Mouse (Mus musculus) midbrain, postnatal 0 days (tissue): Measurements from ENCODE around the gene Ell3. TPM values are rescaled to one million over a fixed set of nuclear protein-coding genes. Genes with fewer than 3 reads are reported as not detected.

Source experiments
- ATAC-seq: fragments of 200-750 bp; cut with Nextera tagmentation; 2 replicates; pipeline ENCODE4 v1.8.0; 2017; ENCODE audit warnings: moderate number of reproducible peaks, mild to moderate bottlenecking, moderate TSS enrichment, moderate library complexity; ENCODE audit not compliant: low FRiP score
- DNase-seq: peaks from one replicate; pipeline ENCODE4 v3.0.0-alpha.2; 2015; ENCODE audit warnings: low spot score
- H3K27ac ChIP-seq: fragments of 300-500 bp; sonication (generic); 2 replicates; pipeline ENCODE4 v1.5.1; 2014; ENCODE audit warnings: low read depth, mild to moderate bottlenecking, low read length, mixed read lengths
- H3K27me3 ChIP-seq: fragments of 300-500 bp; sonication (generic); 2 replicates; pipeline ENCODE4 v1.6.1; 2014; ENCODE audit warnings: low read length, control low read depth, mixed read lengths; ENCODE audit not compliant: insufficient read depth
- H3K36me3 ChIP-seq: fragments of 300-500 bp; sonication (generic); 2 replicates; pipeline ENCODE4 v1.6.1; 2014; ENCODE audit warnings: low read length, control low read depth, mixed read lengths; ENCODE audit not compliant: insufficient read depth
- H3K4me1 ChIP-seq: fragments of 300-500 bp; sonication (generic); 2 replicates; pipeline ENCODE4 v1.6.1; 2014; ENCODE audit warnings: mild to moderate bottlenecking, control low read depth, antibody characterized with exemption, low read length, mixed read lengths; ENCODE audit not compliant: insufficient read depth
- H3K4me2 ChIP-seq: fragments of 300-500 bp; sonication (generic); 2 replicates; pipeline ENCODE4 v1.6.1; 2014; ENCODE audit warnings: low read depth, mild to moderate bottlenecking, low read length, mixed read lengths; ENCODE audit not compliant: poor library complexity, severe bottlenecking
- H3K4me3 ChIP-seq: fragments of 300-500 bp; sonication (generic); 2 replicates; pipeline ENCODE4 v1.5.1; 2014; ENCODE audit warnings: low read depth, mild to moderate bottlenecking, low read length, moderate library complexity
- H3K9ac ChIP-seq: fragments of 300-500 bp; sonication (generic); replicated peaks from 2 replicates; pipeline ENCODE4 v1.6.1; 2014; ENCODE audit warnings: mild to moderate bottlenecking, low read length, moderate library complexity, mixed read lengths; ENCODE audit not compliant: poor library complexity, severe bottlenecking
- H3K9me3 ChIP-seq: fragments of 300-500 bp; sonication (generic); 2 replicates; pipeline ENCODE4 v1.6.1; 2016; ENCODE audit warnings: low read length, control low read depth
- CTCF ChIP-seq: IDR thresholded peaks from 2 replicates; pipeline ENCODE4 v1.5.1; 2016; ENCODE audit warnings: antibody characterized with exemption, mild to moderate bottlenecking
- WGBS: fragments of 180-500 bp; shearing (Covaris S2); extraction: QIAGEN DNeasy Blood & Tissue Kit; methylation state at CpG from one replicate; pipeline ENCODE4 v1.1.7; 2014; 5-methylcytosine and 5-hydroxymethylcytosine counted together
- microRNA-seq: library from miRNA; unstranded; fragments of <30 nt; microRNA quantifications from one replicate; pipeline ENCODE4, GENCODE M21; 2016; ENCODE audit warnings: borderline number of aligned reads
- polyA plus RNA-seq: library from polyadenylated mRNA; unstranded; fragments of >200 nt; fragmentation: Nextera tagmentation; extraction: Ambion mirVana; gene quantifications from 2 replicates; pipeline ENCODE4 v1.2.1, GENCODE M21; 2015
- total RNA-seq: library from RNA; depleted of rRNA; stranded (reverse); fragments of >200 nt; gene quantifications from 2 replicates; pipeline ENCODE4 v1.2.3, GENCODE M21; 2014; rRNA removed

Gene Ell3
- total and polyA plus RNA-seq, 2 experiments from 2014 or later = 0.33 to 2.6 TPM

- Histone ChIP-seq H3K36me3 (peaks cover 5% of the 10 kb centered on the region; the same call in 1 of the 2 replicates), H3K4me1 (peaks cover 9% of the 10 kb centered on the region; the same call in 1 of the 2 replicates), H3K4me3 (peak overlapping the region; percentile 97), H3K9me3 (no peaks in the 10 kb centered on the region), H3K4me2 (peak overlapping the region; percentile 45), H3K27me3 (no peaks in the 10 kb centered on the region), H3K9ac (peak overlapping the region; percentile 93), H3K27ac (peak overlapping the region; percentile 97)
- TF ChIP-seq CTCF = no peak
- ATAC-seq (peak; percentile 36), DNase-seq (peak; percentile 26)
- WGBS = under 1% methylated on average over 31 of the region's 32 CpGs
Observed at GRCm38 (mm10) chr2:121414139-121414685, 29.9 kb downstream of the Ell3 start.

DNA sequence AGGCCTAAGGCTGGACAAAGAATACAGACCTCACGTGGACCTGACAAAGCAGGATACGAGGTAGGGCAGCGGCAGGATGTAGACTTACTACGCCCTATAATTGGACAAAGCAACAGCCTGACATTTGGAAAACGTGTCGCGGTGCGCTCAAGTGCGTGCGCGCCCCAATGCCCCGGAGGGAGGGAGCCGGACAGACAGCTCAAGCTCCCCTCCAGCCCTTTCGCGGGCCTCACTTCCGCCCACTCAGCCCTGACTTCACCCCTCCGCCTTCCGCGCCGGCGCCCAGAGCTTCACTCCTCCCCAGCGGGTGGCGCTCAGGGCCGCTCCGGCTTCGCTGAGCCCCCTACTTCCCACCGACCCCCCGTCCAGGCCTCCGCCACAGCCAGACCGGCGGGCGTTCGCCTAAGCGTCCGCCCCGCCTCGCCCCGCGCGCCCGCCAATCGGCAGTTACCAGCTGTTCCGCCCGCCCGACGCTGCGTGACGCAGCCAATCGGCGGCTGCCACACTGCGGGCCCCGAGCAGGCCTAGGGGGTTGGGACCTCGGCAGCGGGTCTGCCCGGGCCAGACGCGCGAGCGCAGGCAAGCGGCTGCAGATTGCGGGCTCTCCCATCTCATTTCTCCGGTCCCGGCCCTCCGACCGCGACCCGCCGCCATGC is 30.6 kb downstream of the Ell3 start, which contains the start of the genes Pdia3 and Catsper2:
Gene Pdia3 (plus strand): TSS at position 389 of the 656 bp plus-strand sequence.
Gene Catsper2 (minus strand): TSS at position 406 of the 656 bp plus-strand sequence.
- no peaks in the 10 kb centered on the region for H3K27me3 ChIP-seq
- peaks cover 9% of the 10 kb centered on the region; the same call in 1 of the 2 replicates for H3K4me1 ChIP-seq
- peak within 1 kb of the TSS; percentile 97 for H3K4me3 ChIP-seq
- TF ChIP-seq CTCF = peak; percentile 56
- H3K9ac ChIP-seq = peak within 1 kb of the TSS; percentile 93
- no peaks in the 10 kb centered on the region for H3K9me3 ChIP-seq
- ATAC-seq (peak; percentile 99), DNase-seq (peak; percentile 97)
- peak within 1 kb of the TSS; percentile 45 for H3K4me2 ChIP-seq
- WGBS = under 1% methylated on average over 55 of the region's 68 CpGs
- H3K27ac ChIP-seq = peak within 1 kb of the TSS; percentile 97
- peaks cover 3% of the 10 kb centered on the region; the same call in 1 of the 2 replicates for H3K36me3 ChIP-seq

GRCm38 (mm10) chr2:121412843-121413386 is 31.2 kb downstream of the Ell3 start:
- 14% methylated on average over 4 of the region's 4 CpGs for whole genome bisulfite sequencing
- H3K36me3 ChIP-seq = no peaks in the 10 kb centered on the region
- H3K27ac ChIP-seq = peak overlapping the region; percentile 97
- peak overlapping the region; percentile 97 for H3K4me3 ChIP-seq
- peak overlapping the region; percentile 45 for H3K4me2 ChIP-seq
- no peak for TF ChIP-seq CTCF
- peaks cover 9% of the 10 kb centered on the region; the same call in 1 of the 2 replicates for H3K4me1 ChIP-seq
- ATAC-seq = peak; percentile 13; the same call in 1 of the 2 replicates
- H3K9ac ChIP-seq = peak overlapping the region; percentile 93
- H3K27me3 ChIP-seq = no peaks in the 10 kb centered on the region
- DNase-seq = peak; percentile 28
- H3K9me3 ChIP-seq = no peaks in the 10 kb centered on the region

DNA sequence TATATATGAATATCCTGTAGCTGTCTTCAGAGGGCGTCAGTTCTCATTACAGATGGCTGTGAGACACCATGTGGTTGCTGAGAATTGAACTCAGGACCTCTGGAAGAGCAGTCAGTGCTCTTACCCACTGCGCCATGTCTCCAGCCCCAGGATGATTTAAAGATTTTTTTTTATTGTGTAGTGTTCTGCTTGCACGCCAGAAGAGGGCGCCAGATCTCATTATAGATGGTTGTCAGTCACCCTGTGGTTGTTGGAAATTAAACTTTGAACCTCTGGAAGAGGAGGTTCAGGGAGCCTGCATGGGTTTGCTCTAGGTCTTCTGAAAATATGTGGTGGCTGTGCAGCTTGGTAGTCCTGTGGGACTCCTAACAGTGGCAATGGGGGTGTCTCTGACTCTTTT is 35.9 kb downstream of the Ell3 start:
- TF ChIP-seq CTCF = peak; percentile 36; the same call in 1 of the 2 replicates
- no peak overlapping the region for H3K4me3 ChIP-seq
- H3K9ac ChIP-seq = no peak overlapping the region
- H3K4me2 ChIP-seq = no peak overlapping the region
- H3K4me1 ChIP-seq = no peaks in the 10 kb centered on the region
- H3K9me3 ChIP-seq = no peaks in the 10 kb centered on the region
- no peaks in the 10 kb centered on the region for H3K27me3 ChIP-seq
- no peak for DNase-seq
- H3K27ac ChIP-seq = no peak overlapping the region
- 0 out of 2 replicates have a peak, but pooled peaks cover 3% of the 10 kb centered on the region for H3K36me3 ChIP-seq
- 31% methylated on average over 4 of the region's 4 CpGs for WGBS
- ATAC-seq = no peak

- no peak overlapping the region for H3K4me2 ChIP-seq
- no peak for TF ChIP-seq CTCF
- 0 out of 2 replicates have a peak, but pooled peaks cover 3% of the 10 kb centered on the region for H3K36me3 ChIP-seq
Observed at GRCm38 (mm10) chr2:121403296-121403695, 40.8 kb downstream of the Ell3 start.

DNA sequence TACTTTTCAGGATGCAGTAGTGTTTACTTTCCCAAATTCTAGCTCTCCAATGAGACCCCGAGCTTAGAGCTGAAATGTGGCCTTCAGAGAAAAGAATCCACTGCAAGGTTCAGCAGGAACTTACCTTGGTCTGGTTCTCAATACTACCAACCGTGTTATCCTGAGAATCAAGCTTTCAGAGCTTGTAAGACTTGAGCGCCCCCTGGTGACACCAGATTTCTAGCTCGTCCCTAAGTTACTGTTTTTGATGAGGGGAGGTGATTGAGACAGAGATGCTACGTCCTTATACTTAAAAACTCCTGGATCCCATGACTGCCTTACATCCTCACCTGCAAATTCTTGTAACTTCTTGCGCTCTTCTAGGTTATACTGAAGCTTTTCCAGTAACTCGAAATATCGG is 47.5 kb downstream of the Ell3 start:
- Histone ChIP-seq H3K4me1 (no peaks in the 10 kb centered on the region), H3K27ac (no peak overlapping the region), H3K36me3 (no peaks in the 10 kb centered on the region), H3K27me3 (no peaks in the 10 kb centered on the region), H3K9me3 (no peaks in the 10 kb centered on the region), H3K9ac (no peak overlapping the region), H3K4me3 (no peak overlapping the region), H3K4me2 (no peak overlapping the region)
- TF ChIP-seq CTCF = peak; percentile 88
- WGBS = 12% methylated on average over 8 of the region's 8 CpGs
- DNase-seq (peak; percentile 94), ATAC-seq (no peak)

More at GRCm38 (mm10) chr2:121403296-121403695, 40.8 kb downstream of the Ell3 start:
- Histone ChIP-seq H3K27me3 (no peaks in the 10 kb centered on the region), H3K27ac (no peak overlapping the region), H3K4me3 (no peak overlapping the region), H3K9ac (no peak overlapping the region), H3K9me3 (no peaks in the 10 kb centered on the region), H3K4me1 (no peaks in the 10 kb centered on the region)
- ATAC-seq (no peak), DNase-seq (no peak)

Small RNA genes within 50 kb of the gene (microRNA-seq; reads per million reads assigned to microRNA genes)
- gene Gm22953 = not detected

Other genes with a start within 250 kb of the Ell3 start
- gene Trp53bp1, start 172.9 kb downstream of the Ell3 start, total RNA-seq = 262 and 292 TPM in 2 replicates
- 90.3 and 93.3 TPM in 2 replicates for gene Trp53bp1, start 172.9 kb downstream of the Ell3 start, polyA plus RNA-seq
- 137 and 154 TPM in 2 replicates for gene Map1a, start 154.7 kb downstream of the Ell3 start, total RNA-seq
- 48.1 and 49.4 TPM in 2 replicates for gene Map1a, start 154.7 kb downstream of the Ell3 start, polyA plus RNA-seq
- 16.9 and 22.1 TPM in 2 replicates for gene Ppip5k1, start 88.9 kb downstream of the Ell3 start, total RNA-seq
- 18.5 and 20.0 TPM in 2 replicates for gene Ppip5k1, start 88.9 kb downstream of the Ell3 start, polyA plus RNA-seq
- 105 and 147 TPM in 2 replicates for gene Ckmt1, start 86.6 kb downstream of the Ell3 start, total RNA-seq
- 120 and 144 TPM in 2 replicates for gene Ckmt1, start 86.6 kb downstream of the Ell3 start, polyA plus RNA-seq
- not detected in 2 replicates for gene Strc, start 57.1 kb downstream of the Ell3 start, total RNA-seq
- 0.02 TPM in 1 of 2 replicates, not detected in the other for gene Strc, start 57.1 kb downstream of the Ell3 start, polyA plus RNA-seq
- gene Pdia3, start 30.5 kb downstream of the Ell3 start, total RNA-seq = 61.9 and 77.1 TPM in 2 replicates
- gene Pdia3, start 30.5 kb downstream of the Ell3 start, polyA plus RNA-seq = 269 and 301 TPM in 2 replicates
- 2.7 and 3.8 TPM in 2 replicates for gene Catsper2, start 30.5 kb downstream of the Ell3 start, total RNA-seq
- 2.6 and 3.0 TPM in 2 replicates for gene Catsper2, start 30.5 kb downstream of the Ell3 start, polyA plus RNA-seq
- 235 and 284 TPM in 2 replicates for gene Serf2, start 4.9 kb upstream of the Ell3 start, total RNA-seq
- 271 and 278 TPM in 2 replicates for gene Serf2, start 4.9 kb upstream of the Ell3 start, polyA plus RNA-seq
- 12.3 and 17.6 TPM in 2 replicates for gene Hypk, start 9.0 kb upstream of the Ell3 start, total RNA-seq
- 109 and 115 TPM in 2 replicates for gene Hypk, start 9.0 kb upstream of the Ell3 start, polyA plus RNA-seq
- gene Serinc4, start 12.5 kb upstream of the Ell3 start, total RNA-seq = 1.8 and 2.6 TPM in 2 replicates
- gene Serinc4, start 12.5 kb upstream of the Ell3 start, polyA plus RNA-seq = 1.1 and 1.5 TPM in 2 replicates
- gene Mfap1b, start 29.8 kb upstream of the Ell3 start, total RNA-seq = 22.6 and 30.4 TPM in 2 replicates
- 56.2 and 57.4 TPM in 2 replicates for gene Mfap1b, start 29.8 kb upstream of the Ell3 start, polyA plus RNA-seq
- 13.9 and 14.2 TPM in 2 replicates for gene Mfap1a, start 62.4 kb upstream of the Ell3 start, total RNA-seq
- 20.8 and 20.9 TPM in 2 replicates for gene Mfap1a, start 62.4 kb upstream of the Ell3 start, polyA plus RNA-seq
- 4.8 TPM in 2 replicates for gene Wdr76, start 62.4 kb upstream of the Ell3 start, total RNA-seq
- gene Wdr76, start 62.4 kb upstream of the Ell3 start, polyA plus RNA-seq = 1.8 and 2.1 TPM in 2 replicates